Mouse (Mus musculus): ENCODE results near the gene Fbxl12. TPM values are rescaled to one million over a fixed set of nuclear protein-coding genes. Genes with fewer than 3 reads are reported as not detected.
"Not testable (repeated sequence)": the region's sequence is repeated elsewhere in the genome, so short reads cannot be mapped to it uniquely, and the experiment has no call there.

Gene Fbxl12
- polyA plus RNA-seq, 1 experiment from 2014 or later, result 10.3 TPM

- Histone ChIP-seq H3K4me3 (ENCODE audit: low read depth, low read length) (peak within 1 kb of the TSS; percentile 86), H3K9ac (ENCODE audit: low read length) (peak within 1 kb of the TSS; percentile 87), H3K27ac (ENCODE audit: low read depth, low read length) (peak within 1 kb of the TSS; percentile 84), H3K4me1 (ENCODE audit: control insufficient read depth, insufficient read depth, low read length) (peaks cover 22% of the 10 kb centered on the region), H3K4me2 (ENCODE audit: low read length) (peak within 1 kb of the TSS; percentile 100), H3K9me3 (replicated peaks; ENCODE audit: control insufficient read depth, low read length) (no peaks in the 10 kb centered on the region), H3K36me3 (ENCODE audit: control insufficient read depth, insufficient read depth, low read length) (peaks cover 27% of the 10 kb centered on the region), H3K27me3 (replicated peaks; ENCODE audit: control insufficient read depth, insufficient read depth, low read length) (no peaks in the 10 kb centered on the region)
- peak; percentile 95 for DNase-seq (ENCODE audit: low spot score)
- ATAC-seq, result peak; percentile 84
- under 1% methylated on average over 51 of the region's 51 CpGs for WGBS
Observed at GRCm38 (mm10) chr9:20642101-20642895, 2.3 kb downstream of the Fbxl12 start, which contains the start of gene Ubl5. Gene Ubl5, plus strand, starts transcription at chr9:20642878.

DNA sequence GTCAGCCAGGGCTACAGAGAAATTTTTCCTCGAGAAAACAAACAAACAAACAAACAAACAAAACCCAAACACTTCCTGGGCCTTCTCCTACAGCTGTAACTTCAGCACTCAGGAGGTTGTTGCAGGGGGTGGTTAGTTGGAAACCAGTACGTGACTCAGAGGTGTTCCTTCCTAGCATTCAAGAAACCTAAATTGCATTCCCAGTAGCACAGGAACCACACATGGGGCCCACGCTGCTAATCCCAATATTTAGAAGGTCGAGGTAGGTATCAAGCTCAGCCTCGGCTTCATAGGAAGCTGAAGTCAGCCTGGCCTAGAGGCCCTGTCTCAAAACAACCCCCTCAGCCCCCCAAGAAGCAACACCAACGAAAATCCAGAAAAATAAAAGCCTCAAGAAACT, 3.1 kb downstream of the Fbxl12 start:
- DNase-seq (ENCODE audit: low spot score) (no peak), ATAC-seq (no peak)
- H3K9me3 ChIP-seq (replicated peaks; ENCODE audit: control insufficient read depth, low read length), result no peaks in the 10 kb centered on the region
- peak overlapping the region; percentile 86 for H3K4me3 ChIP-seq (ENCODE audit: low read depth, low read length)
- H3K4me1 ChIP-seq (ENCODE audit: control insufficient read depth, insufficient read depth, low read length), result peaks cover 22% of the 10 kb centered on the region
- peak overlapping the region; percentile 100 for H3K4me2 ChIP-seq (ENCODE audit: low read length)
- H3K9ac ChIP-seq (ENCODE audit: low read length), result peak overlapping the region; percentile 87
- H3K36me3 ChIP-seq (ENCODE audit: control insufficient read depth, insufficient read depth, low read length), result peaks cover 28% of the 10 kb centered on the region
- 31% methylated on average over 6 of the region's 6 CpGs for WGBS
- H3K27ac ChIP-seq (ENCODE audit: low read depth, low read length), result no peak overlapping the region
- no peaks in the 10 kb centered on the region for H3K27me3 ChIP-seq (replicated peaks; ENCODE audit: control insufficient read depth, insufficient read depth, low read length)

DNA sequence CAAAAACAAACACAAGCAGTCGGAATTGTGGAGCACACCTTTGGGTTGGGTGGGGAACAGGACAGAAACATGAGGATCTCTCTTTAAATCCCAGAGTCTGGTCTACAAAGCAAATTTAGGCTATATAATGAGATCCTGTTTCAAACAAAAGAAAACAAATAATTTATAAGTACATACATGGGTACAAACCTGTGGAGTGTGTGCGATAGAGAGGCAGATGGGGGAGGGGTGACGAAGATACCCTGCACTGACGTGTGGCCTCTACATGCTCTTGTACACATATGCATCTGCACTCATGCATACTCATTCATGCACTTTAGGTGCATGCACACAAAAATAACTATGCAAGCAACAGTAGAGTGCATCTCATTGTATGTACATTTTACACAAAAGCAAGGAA, 5.1 kb downstream of the Fbxl12 start:
- Histone ChIP-seq H3K9me3 (replicated peaks; ENCODE audit: control insufficient read depth, low read length) (no peaks in the 10 kb centered on the region), H3K4me2 (ENCODE audit: low read length) (no peak overlapping the region), H3K27ac (ENCODE audit: low read depth, low read length) (no peak overlapping the region), H3K27me3 (replicated peaks; ENCODE audit: control insufficient read depth, insufficient read depth, low read length) (no peaks in the 10 kb centered on the region), H3K36me3 (ENCODE audit: control insufficient read depth, insufficient read depth, low read length) (peaks cover 21% of the 10 kb centered on the region), H3K4me3 (ENCODE audit: low read depth, low read length) (no peak overlapping the region), H3K4me1 (ENCODE audit: control insufficient read depth, insufficient read depth, low read length) (peaks cover 19% of the 10 kb centered on the region), H3K9ac (ENCODE audit: low read length) (no peak overlapping the region)
- ATAC-seq (no peak), DNase-seq (ENCODE audit: low spot score) (no peak)
- 91% methylated on average over 4 of the region's 4 CpGs for WGBS

DNA sequence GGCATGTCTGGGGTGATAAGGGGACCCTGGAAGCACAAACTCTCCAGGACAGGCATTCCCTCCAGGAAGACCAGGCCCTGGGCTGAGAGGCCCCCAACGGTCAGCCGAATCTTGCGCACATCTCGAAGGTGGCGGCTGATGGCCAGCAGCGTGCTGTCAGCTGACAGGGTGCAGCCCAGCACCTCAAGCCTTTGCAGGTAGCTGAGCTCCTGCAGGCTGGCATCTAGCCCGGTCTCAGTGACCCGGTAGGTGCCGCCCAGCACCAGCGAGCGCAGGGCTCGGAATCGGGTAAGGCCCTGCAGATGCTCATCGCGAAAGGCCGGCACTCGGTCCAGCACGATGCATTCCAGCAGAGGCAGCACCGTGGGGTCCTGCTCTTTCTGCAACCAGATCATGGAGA, 6.0 kb downstream of the Fbxl12 start:
- H3K4me2 ChIP-seq (ENCODE audit: low read length), result no peak overlapping the region
- 97% methylated on average over 19 of the region's 19 CpGs for WGBS
- no peak overlapping the region for H3K9ac ChIP-seq (ENCODE audit: low read length)
- DNase-seq (ENCODE audit: low spot score) (no peak), ATAC-seq (no peak)
- no peaks in the 10 kb centered on the region for H3K9me3 ChIP-seq (replicated peaks; ENCODE audit: control insufficient read depth, low read length)
- H3K27ac ChIP-seq (ENCODE audit: low read depth, low read length), result no peak overlapping the region
- H3K4me1 ChIP-seq (ENCODE audit: control insufficient read depth, insufficient read depth, low read length), result peaks cover 15% of the 10 kb centered on the region
- peaks cover 21% of the 10 kb centered on the region for H3K36me3 ChIP-seq (ENCODE audit: control insufficient read depth, insufficient read depth, low read length)
- H3K4me3 ChIP-seq (ENCODE audit: low read depth, low read length), result no peak overlapping the region
- H3K27me3 ChIP-seq (replicated peaks; ENCODE audit: control insufficient read depth, insufficient read depth, low read length), result no peaks in the 10 kb centered on the region

DNA sequence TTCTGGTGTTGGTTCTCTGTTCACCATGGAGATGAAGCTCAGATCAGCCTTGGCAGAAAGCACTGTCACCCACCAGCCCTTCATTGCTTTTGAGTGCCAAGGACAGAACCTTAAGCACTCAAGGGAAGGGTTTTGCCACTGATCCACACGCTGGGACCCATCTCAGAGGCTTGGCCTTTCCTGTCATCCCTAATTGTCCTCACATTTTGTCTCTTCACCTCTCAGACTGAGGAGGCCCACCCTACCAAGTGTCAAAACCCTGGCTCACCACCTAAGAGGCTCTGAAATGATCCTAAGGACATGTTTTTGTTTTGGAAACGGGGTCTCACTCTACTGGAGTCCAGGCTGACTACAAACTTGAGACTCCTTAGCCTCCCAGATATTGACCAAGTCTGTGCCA, 7.8 kb downstream of the Fbxl12 start:
- no peak overlapping the region for H3K4me3 ChIP-seq (ENCODE audit: low read depth, low read length)
- no peak overlapping the region for H3K4me2 ChIP-seq (ENCODE audit: low read length)
- H3K9ac ChIP-seq (ENCODE audit: low read length), result no peak overlapping the region
- no peak overlapping the region for H3K27ac ChIP-seq (ENCODE audit: low read depth, low read length)
- peaks cover 11% of the 10 kb centered on the region for H3K4me1 ChIP-seq (ENCODE audit: control insufficient read depth, insufficient read depth, low read length)
- 87% methylated on average over 2 of the region's 2 CpGs for WGBS
- no peaks in the 10 kb centered on the region for H3K9me3 ChIP-seq (replicated peaks; ENCODE audit: control insufficient read depth, low read length)
- DNase-seq (ENCODE audit: low spot score), result no peak
- peaks cover 21% of the 10 kb centered on the region for H3K36me3 ChIP-seq (ENCODE audit: control insufficient read depth, insufficient read depth, low read length)
- ATAC-seq, result no peak
- no peaks in the 10 kb centered on the region for H3K27me3 ChIP-seq (replicated peaks; ENCODE audit: control insufficient read depth, insufficient read depth, low read length)

- 86% methylated on average over 3 of the region's 3 CpGs for WGBS
- H3K4me3 ChIP-seq (ENCODE audit: low read depth, low read length), result no peak overlapping the region
- H3K9ac ChIP-seq (ENCODE audit: low read length), result no peak overlapping the region
- peaks cover 5% of the 10 kb centered on the region for H3K4me1 ChIP-seq (ENCODE audit: control insufficient read depth, insufficient read depth, low read length)
- no peak overlapping the region for H3K4me2 ChIP-seq (ENCODE audit: low read length)
- no peak overlapping the region for H3K27ac ChIP-seq (ENCODE audit: low read depth, low read length)
- H3K9me3 ChIP-seq (replicated peaks; ENCODE audit: control insufficient read depth, low read length), result no peaks in the 10 kb centered on the region
- DNase-seq (ENCODE audit: low spot score) (no peak), ATAC-seq (no peak)
- peaks cover 21% of the 10 kb centered on the region for H3K36me3 ChIP-seq (ENCODE audit: control insufficient read depth, insufficient read depth, low read length)
- no peaks in the 10 kb centered on the region for H3K27me3 ChIP-seq (replicated peaks; ENCODE audit: control insufficient read depth, insufficient read depth, low read length)
Observed at GRCm38 (mm10) chr9:20636256-20636655, 8.3 kb downstream of the Fbxl12 start.

DNA sequence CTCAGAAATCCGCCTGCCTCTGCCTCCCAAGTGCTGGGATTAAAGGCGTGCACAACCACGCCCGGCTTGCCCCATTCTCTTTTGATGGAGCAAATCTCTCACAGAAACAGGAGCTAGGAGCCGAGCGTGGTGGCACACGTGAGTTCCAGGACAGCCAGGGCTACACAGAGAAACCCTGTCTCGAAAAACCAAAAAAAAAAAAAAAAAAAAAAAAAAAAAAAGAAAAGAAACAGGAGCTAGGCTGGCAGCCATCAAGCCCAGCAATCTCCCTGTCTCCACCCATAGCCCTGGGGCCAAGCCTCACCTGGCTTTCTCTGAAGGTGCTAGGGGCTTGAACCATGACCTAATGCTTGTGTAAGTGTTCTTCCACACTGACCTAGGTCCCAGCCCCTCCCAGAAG, 8.9 kb downstream of the Fbxl12 start:
- H3K4me3 ChIP-seq (ENCODE audit: low read depth, low read length); H3K4me2 ChIP-seq (ENCODE audit: low read length); H3K9ac ChIP-seq (ENCODE audit: low read length); H3K27me3 ChIP-seq (replicated peaks; ENCODE audit: control insufficient read depth, insufficient read depth, low read length); ATAC-seq; DNase-seq (ENCODE audit: low spot score); H3K27ac ChIP-seq (ENCODE audit: low read depth, low read length); H3K9me3 ChIP-seq (replicated peaks; ENCODE audit: control insufficient read depth, low read length); H3K4me1 ChIP-seq (ENCODE audit: control insufficient read depth, insufficient read depth, low read length): not testable (repeated sequence)
- WGBS, result 92% methylated on average over 8 of the region's 8 CpGs
- peaks cover 21% of the 10 kb centered on the region for H3K36me3 ChIP-seq (ENCODE audit: control insufficient read depth, insufficient read depth, low read length)

GRCm38 (mm10) chr9:20631332-20631731, 13.2 kb downstream of the Fbxl12 start:
- Histone ChIP-seq H3K27me3 (replicated peaks; ENCODE audit: control insufficient read depth, insufficient read depth, low read length) (no peaks in the 10 kb centered on the region), H3K4me2 (ENCODE audit: low read length) (no peak overlapping the region), H3K4me3 (ENCODE audit: low read depth, low read length) (no peak overlapping the region)

GRCm38 (mm10) chr9:20616685-20617084, 27.9 kb downstream of the Fbxl12 start:
- Histone ChIP-seq H3K27me3 (replicated peaks; ENCODE audit: control insufficient read depth, insufficient read depth, low read length) (no peaks in the 10 kb centered on the region), H3K4me2 (ENCODE audit: low read length) (no peak overlapping the region), H3K36me3 (ENCODE audit: control insufficient read depth, insufficient read depth, low read length) (no peaks in the 10 kb centered on the region; the same call in 1 of the 2 replicates), H3K4me1 (ENCODE audit: control insufficient read depth, insufficient read depth, low read length) (no peaks in the 10 kb centered on the region), H3K27ac (ENCODE audit: low read depth, low read length) (no peak overlapping the region), H3K9me3 (replicated peaks; ENCODE audit: control insufficient read depth, low read length) (no peaks in the 10 kb centered on the region), H3K9ac (ENCODE audit: low read length) (no peak overlapping the region), H3K4me3 (ENCODE audit: low read depth, low read length) (no peak overlapping the region)
- 82% methylated on average over 2 of the region's 2 CpGs for WGBS
- DNase-seq (ENCODE audit: low spot score) (no peak), ATAC-seq (no peak)

More at GRCm38 (mm10) chr9:20631332-20631731, 13.2 kb downstream of the Fbxl12 start:
- 92% methylated on average over 2 of the region's 2 CpGs for WGBS
- H3K9me3 ChIP-seq (replicated peaks; ENCODE audit: control insufficient read depth, low read length), result no peaks in the 10 kb centered on the region
- no peak overlapping the region for H3K27ac ChIP-seq (ENCODE audit: low read depth, low read length)
- H3K36me3 ChIP-seq (ENCODE audit: control insufficient read depth, insufficient read depth, low read length), result no peaks in the 10 kb centered on the region
- no peaks in the 10 kb centered on the region for H3K4me1 ChIP-seq (ENCODE audit: control insufficient read depth, insufficient read depth, low read length)
- DNase-seq (ENCODE audit: low spot score) (no peak), ATAC-seq (no peak)
- H3K9ac ChIP-seq (ENCODE audit: low read length), result no peak overlapping the region
